Mouse (Mus musculus) T-cell, adult 2 months (primary cell): ENCODE data around the gene Lrrn2.
A peak's percentile ranks its signal among the peaks of the same experiment; 100 is the strongest.
"Not testable (repeated sequence)": the region's sequence is repeated elsewhere in the genome, so short reads cannot be mapped to it uniquely, and the experiment has no call there.

ENCODE experiments used
- DNase-seq: peaks from one replicate; pipeline ENCODE4 v3.0.0; 2022; ENCODE audit warnings: low spot score

Gene Lrrn2

GRCm38 (mm10) chr1:132932421-132932820 is 52.3 kb downstream of the Lrrn2 start:
- DNase-seq = no peak

GRCm38 (mm10) chr1:132934856-132935255 is 54.8 kb downstream of the Lrrn2 start:
- no peak for DNase-seq

- DNase-seq = no peak
Observed at GRCm38 (mm10) chr1:132937296-132938030, 57.4 kb downstream of the Lrrn2 start.

GRCm38 (mm10) chr1:132938975-132939374 is 58.9 kb downstream of the Lrrn2 start:
- no peak for DNase-seq

- no peak for DNase-seq
Observed at GRCm38 (mm10) chr1:132945826-132946225, 65.8 kb downstream of the Lrrn2 start.

GRCm38 (mm10) chr1:132947811-132948210 is 67.7 kb downstream of the Lrrn2 start:
- no peak for DNase-seq

GRCm38 (mm10) chr1:132956809-132957208 is 76.7 kb downstream of the Lrrn2 start:
- no peak for DNase-seq

- DNase-seq = no peak
Observed at GRCm38 (mm10) chr1:132961751-132962150, 81.7 kb downstream of the Lrrn2 start.

- no peak for DNase-seq
Observed at GRCm38 (mm10) chr1:132964106-132964505, 84.0 kb downstream of the Lrrn2 start.

- no peak for DNase-seq
Observed at GRCm38 (mm10) chr1:132964691-132965090, 84.6 kb downstream of the Lrrn2 start.

GRCm38 (mm10) chr1:132968659-132969058 is 88.6 kb downstream of the Lrrn2 start:
- DNase-seq = peak; percentile 49

- DNase-seq = no peak
Observed at GRCm38 (mm10) chr1:132977402-132977801, 97.3 kb downstream of the Lrrn2 start.

- DNase-seq = no peak
Observed at GRCm38 (mm10) chr1:132981232-132981631, 101.2 kb downstream of the Lrrn2 start.

GRCm38 (mm10) chr1:132982728-132983127 is 102.7 kb downstream of the Lrrn2 start:
- peak; percentile 50 for DNase-seq

- DNase-seq = not testable (repeated sequence)
Observed at GRCm38 (mm10) chr1:132988556-132989459, 108.7 kb downstream of the Lrrn2 start.
